Comparison of ENCODE assay signal across 8 mouse cellular contexts in the genomic region with DNA sequence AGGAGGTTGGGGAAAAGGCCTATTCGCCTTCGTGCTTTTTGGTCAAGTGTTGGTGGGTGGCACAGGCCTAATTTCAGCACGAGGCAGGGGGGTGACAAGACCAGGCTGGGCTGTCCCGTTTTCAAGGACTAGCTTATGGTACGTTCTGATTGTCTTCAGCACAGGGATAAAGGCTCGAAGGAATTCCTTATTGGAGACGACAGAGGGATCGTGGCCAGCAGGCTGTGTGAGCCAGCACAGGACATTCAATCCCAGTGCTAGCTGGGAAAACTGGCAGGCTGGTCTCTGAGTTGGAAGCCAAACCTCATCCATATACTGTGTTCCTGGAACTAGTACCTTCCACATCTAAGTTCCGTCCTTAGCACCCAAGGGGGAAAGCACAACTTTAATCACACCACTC. TPM values are rescaled to one million over a fixed set of nuclear protein-coding genes. Genes with fewer than 3 reads are reported as not detected.
DNase-seq lines count a peak whose midpoint lies in the region; ATAC-seq and TF ChIP-seq lines count a peak whose summit lies in the region.

No protein-coding gene starts in this region.

- H3K4me3 ChIP-seq in forebrain, embryonic 13.5 days: peak overlapping the region; percentile 87
- H3K4me3 ChIP-seq in intestine, postnatal 0 days (ENCODE audit: low read depth, low read length): peak overlapping the region; percentile 89
- H3K4me3 ChIP-seq in neural tube, embryonic 13.5 days: peak overlapping the region; percentile 79

- WGBS in forebrain, embryonic 13.5 days: 7% methylated on average over 9 of the region's 9 CpGs
- WGBS in intestine, postnatal 0 days: 5% methylated on average over 9 of the region's 9 CpGs
- 6% methylated on average over 9 of the region's 9 CpGs for WGBS in neural tube, embryonic 13.5 days

- peak overlapping the region; percentile 92 for H3K27ac ChIP-seq in forebrain, embryonic 13.5 days
- peak overlapping the region; percentile 98 for H3K27ac ChIP-seq in intestine, postnatal 0 days (ENCODE audit: low read depth, low read length)
- peak overlapping the region; percentile 96 for H3K27ac ChIP-seq in neural tube, embryonic 13.5 days (replicated peaks)

- H3K36me3 ChIP-seq in forebrain, embryonic 13.5 days (ENCODE audit: poor library complexity, severe bottlenecking): peaks cover 21% of the 10 kb centered on the region
- H3K36me3 ChIP-seq in intestine, postnatal 0 days (ENCODE audit: control insufficient read depth, insufficient read depth): peaks cover 10% of the 10 kb centered on the region; the same call in 1 of the 2 replicates
- H3K36me3 ChIP-seq in neural tube, embryonic 13.5 days: peaks cover 21% of the 10 kb centered on the region

- TF ChIP-seq CTCF in intestine, postnatal 0 days (IDR thresholded peaks at IDR 0.05; ENCODE audit: low read depth): no peak

- peaks cover 30% of the 10 kb centered on the region for H3K4me1 ChIP-seq in forebrain, embryonic 13.5 days
- H3K4me1 ChIP-seq in intestine, postnatal 0 days (replicated peaks; ENCODE audit: control insufficient read depth, insufficient read depth, low read length): peaks cover 18% of the 10 kb centered on the region
- peaks cover 41% of the 10 kb centered on the region for H3K4me1 ChIP-seq in neural tube, embryonic 13.5 days (replicated peaks)

- peak; percentile 16; the same call in 1 of the 2 replicates for ATAC-seq in forebrain, embryonic 13.5 days
- ATAC-seq in intestine, postnatal 0 days: no peak
- no peak; the same call in 1 of the 2 replicates for ATAC-seq in neural tube, embryonic 13.5 days (ENCODE audit: low read depth)

- peak overlapping the region; percentile 91 for H3K4me2 ChIP-seq in forebrain, embryonic 13.5 days
- peak overlapping the region; percentile 92 for H3K4me2 ChIP-seq in intestine, postnatal 0 days (replicated peaks; ENCODE audit: low read depth)
- H3K4me2 ChIP-seq in neural tube, embryonic 13.5 days: peak overlapping the region; percentile 79

- no peaks in the 10 kb centered on the region for H3K9me3 ChIP-seq in forebrain, embryonic 13.5 days (replicated peaks)
- no peaks in the 10 kb centered on the region for H3K9me3 ChIP-seq in intestine, postnatal 0 days (ENCODE audit: control insufficient read depth)
- no peaks in the 10 kb centered on the region for H3K9me3 ChIP-seq in neural tube, embryonic 13.5 days

- peak; percentile 27 for DNase-seq in kidney, adult 11 months
- no peak for DNase-seq in kidney, postnatal 36 days
- DNase-seq in NIH3T3 (ENCODE audit: low read depth): peak; percentile 70
- DNase-seq in embryo, embryonic 9.5 days (ENCODE audit: extremely low spot score): no peak
- DNase-seq in frontal cortex, adult 2 months (ENCODE audit: extremely low spot score in 1 of 2, low spot score in 1 of 2): no peak

- H3K27me3 ChIP-seq in forebrain, embryonic 13.5 days: no peaks in the 10 kb centered on the region
- H3K27me3 ChIP-seq in intestine, postnatal 0 days (replicated peaks; ENCODE audit: control insufficient read depth, insufficient read depth, low read length): no peaks in the 10 kb centered on the region
- no peaks in the 10 kb centered on the region for H3K27me3 ChIP-seq in neural tube, embryonic 13.5 days

- H3K9ac ChIP-seq in forebrain, embryonic 13.5 days: peak overlapping the region; percentile 93
- peak overlapping the region; percentile 95 for H3K9ac ChIP-seq in intestine, postnatal 0 days (ENCODE audit: low read depth, low read length)
- H3K9ac ChIP-seq in neural tube, embryonic 13.5 days: peak overlapping the region; percentile 98

RNA-seq across cellular contexts. Expression of a gene that starts 0.6 kb away (rescaled TPM):
- polyA plus RNA-seq in forebrain, embryonic 13.5 days (2015; fragmentation: Nextera tagmentation; extraction: Ambion mirVana): 130 and 137 TPM in 2 replicates
- 164 and 175 TPM in 2 replicates for polyA plus RNA-seq in intestine, postnatal 0 days (2015; fragmentation: Nextera tagmentation; extraction: Ambion mirVana)
- polyA plus RNA-seq in neural tube, embryonic 13.5 days (2015; fragmentation: Nextera tagmentation; extraction: Ambion mirVana): 171 and 174 TPM in 2 replicates
- 93.6 and 116 TPM in 2 replicates for polyA plus RNA-seq in frontal cortex, adult 2 months (2012; rRNA removed)

RNA-seq across cellular contexts. Expression of a gene that starts 1.2 kb away (rescaled TPM):
- 1.8 TPM in 2 replicates for polyA plus RNA-seq in forebrain, embryonic 13.5 days (2015; fragmentation: Nextera tagmentation; extraction: Ambion mirVana)
- 6.8 and 7.2 TPM in 2 replicates for polyA plus RNA-seq in intestine, postnatal 0 days (2015; fragmentation: Nextera tagmentation; extraction: Ambion mirVana)
- polyA plus RNA-seq in neural tube, embryonic 13.5 days (2015; fragmentation: Nextera tagmentation; extraction: Ambion mirVana): 1.8 and 2.1 TPM in 2 replicates
- polyA plus RNA-seq in frontal cortex, adult 2 months (2012; rRNA removed): 6.9 and 9.2 TPM in 2 replicates

RNA-seq across cellular contexts. Expression of a gene that starts 50.3 kb away (rescaled TPM):
- polyA plus RNA-seq in forebrain, embryonic 13.5 days (2015; fragmentation: Nextera tagmentation; extraction: Ambion mirVana): not detected in 2 replicates
- 0.04 TPM in 1 of 2 replicates, not detected in the other for polyA plus RNA-seq in intestine, postnatal 0 days (2015; fragmentation: Nextera tagmentation; extraction: Ambion mirVana)
- polyA plus RNA-seq in neural tube, embryonic 13.5 days (2015; fragmentation: Nextera tagmentation; extraction: Ambion mirVana): not detected in 2 replicates
- 0.04 TPM in 1 of 2 replicates, not detected in the other for polyA plus RNA-seq in frontal cortex, adult 2 months (2012; rRNA removed)

RNA-seq across cellular contexts. Expression of a gene that starts 55.2 kb away (rescaled TPM):
- polyA plus RNA-seq in forebrain, embryonic 13.5 days (2015; fragmentation: Nextera tagmentation; extraction: Ambion mirVana): 46.7 and 52.2 TPM in 2 replicates
- polyA plus RNA-seq in intestine, postnatal 0 days (2015; fragmentation: Nextera tagmentation; extraction: Ambion mirVana): 14.2 and 15.0 TPM in 2 replicates
- 46.7 and 53.9 TPM in 2 replicates for polyA plus RNA-seq in neural tube, embryonic 13.5 days (2015; fragmentation: Nextera tagmentation; extraction: Ambion mirVana)
- polyA plus RNA-seq in frontal cortex, adult 2 months (2012; rRNA removed): 21.6 and 25.5 TPM in 2 replicates

Comparison
In these comparisons a context has a peak if more than half of its experiments do, and no peak if none do; other contexts are left out.
1. DNase-seq: peak in kidney, adult 11 months (single experiment) and NIH3T3 (single experiment); none in kidney, postnatal 36 days (0 of 2), embryo, embryonic 9.5 days (single experiment) and frontal cortex, adult 2 months (0 of 2).
2. Peak in every context shown above with its lines, with median percentiles within 50 percentile points of each other: H3K27ac ChIP-seq, H3K4me2 ChIP-seq, H3K4me3 ChIP-seq and H3K9ac ChIP-seq.